Mouse (Mus musculus) neural tube, embryonic 12.5 days (tissue): ENCODE measurements around the gene Psmd12. TPM values are rescaled to one million over a fixed set of nuclear protein-coding genes. Genes with fewer than 3 reads are reported as not detected.
A peak's percentile ranks its signal among the peaks of the same experiment; 100 is the strongest.

ENCODE experiments used
- ATAC-seq: fragments of 200-750 bp; cut with Nextera tagmentation; 2 replicates; pipeline ENCODE4 v1.8.0; 2017; ENCODE audit warnings: low read depth, mild to moderate bottlenecking, moderate TSS enrichment, moderate library complexity; ENCODE audit not compliant: low FRiP score
- H3K27ac ChIP-seq: fragments of 300-500 bp; sonication (generic); 2 replicates; pipeline ENCODE4 v1.5.1; 2016
- H3K27me3 ChIP-seq: fragments of 300-500 bp; sonication (generic); replicated peaks from 2 replicates; pipeline ENCODE4 v1.6.1; 2016; ENCODE audit warnings: mild to moderate bottlenecking
- H3K36me3 ChIP-seq: fragments of 300-500 bp; sonication (generic); 2 replicates; pipeline ENCODE4 v1.6.1; 2016; ENCODE audit warnings: mild to moderate bottlenecking
- H3K4me1 ChIP-seq: fragments of 300-500 bp; sonication (generic); 2 replicates; pipeline ENCODE4 v1.6.1; 2016
- H3K4me2 ChIP-seq: fragments of 300-500 bp; sonication (generic); replicated peaks from 2 replicates; pipeline ENCODE4 v1.6.1; 2016; ENCODE audit warnings: mild to moderate bottlenecking
- H3K4me3 ChIP-seq: fragments of 300-500 bp; sonication (generic); 2 replicates; pipeline ENCODE4 v1.5.1; 2016
- H3K9ac ChIP-seq: fragments of 300-500 bp; sonication (generic); 2 replicates; pipeline ENCODE4 v1.6.1; 2016; ENCODE audit warnings: mild to moderate bottlenecking
- H3K9me3 ChIP-seq: fragments of 300-500 bp; sonication (generic); 2 replicates; pipeline ENCODE4 v1.6.1; 2016; ENCODE audit warnings: mild to moderate bottlenecking
- WGBS: fragments of 180-500 bp; shearing (Covaris S2); methylation state at CpG from one replicate; pipeline ENCODE4 v1.1.7; 2016; 5-methylcytosine and 5-hydroxymethylcytosine counted together
- polyA plus RNA-seq: library from polyadenylated mRNA; unstranded; fragments of >200 nt; fragmentation: Nextera tagmentation; extraction: Ambion mirVana; gene quantifications from 2 replicates; pipeline ENCODE4 v1.2.1, GENCODE M21; 2016

The Psmd12 gene
- polyA plus RNA-seq, 1 experiment from 2014 or later, result 186 TPM

GRCm38 (mm10) chr11:107527632-107528031 lies 48.3 kb downstream of the Psmd12 start:
- Histone ChIP-seq H3K4me3 (no peak overlapping the region), H3K9ac (no peak overlapping the region), H3K4me1 (no peaks in the 10 kb centered on the region), H3K27me3 (no peaks in the 10 kb centered on the region), H3K27ac (no peak overlapping the region), H3K36me3 (no peaks in the 10 kb centered on the region), H3K9me3 (no peaks in the 10 kb centered on the region), H3K4me2 (no peak overlapping the region)
- WGBS, result 15% methylated on average over 3 of the region's 3 CpGs
- ATAC-seq, result no peak

- Histone ChIP-seq H3K27me3 (no peaks in the 10 kb centered on the region), H3K9ac (no peak overlapping the region), H3K36me3 (no peaks in the 10 kb centered on the region), H3K27ac (no peak overlapping the region), H3K4me1 (no peaks in the 10 kb centered on the region), H3K4me3 (no peak overlapping the region), H3K4me2 (no peak overlapping the region), H3K9me3 (no peaks in the 10 kb centered on the region)
- 44% methylated on average over 8 of the region's 8 CpGs for WGBS
- ATAC-seq, result no peak
Measured at GRCm38 (mm10) chr11:107529320-107529719, 50.0 kb downstream of the Psmd12 start.

DNA sequence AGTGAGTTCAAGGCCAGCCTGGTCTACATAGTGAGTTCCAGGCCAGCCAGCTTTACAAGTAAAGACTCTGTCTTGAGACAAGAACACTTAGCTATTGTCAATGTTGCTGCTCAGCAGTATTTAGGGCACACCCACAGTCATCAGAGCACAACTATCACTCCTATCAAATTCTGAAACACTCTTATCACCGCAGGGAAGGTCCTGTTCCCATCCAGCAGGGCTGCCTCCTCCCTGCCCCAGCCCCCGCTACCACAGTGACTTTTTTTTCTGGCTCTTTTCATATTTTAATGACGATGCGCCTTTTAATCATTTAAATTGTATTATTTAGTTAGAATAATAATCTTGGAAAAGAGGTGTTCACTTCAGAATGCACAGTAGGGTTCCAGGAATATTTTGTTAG lies 52.2 kb downstream of the Psmd12 start:
- ATAC-seq, result no peak
- 78% methylated on average over 4 of the region's 4 CpGs for WGBS
- no peak overlapping the region for H3K4me2 ChIP-seq

GRCm38 (mm10) chr11:107532271-107532670 lies 53.0 kb downstream of the Psmd12 start:
- no peaks in the 10 kb centered on the region for H3K36me3 ChIP-seq
- H3K9ac ChIP-seq, result no peak overlapping the region
- no peak overlapping the region for H3K27ac ChIP-seq
- no peak for ATAC-seq
- no peaks in the 10 kb centered on the region for H3K9me3 ChIP-seq
- H3K4me3 ChIP-seq, result no peak overlapping the region
- 38% methylated on average over 5 of the region's 5 CpGs for WGBS
- H3K27me3 ChIP-seq, result no peaks in the 10 kb centered on the region
- H3K4me2 ChIP-seq, result no peak overlapping the region
- no peaks in the 10 kb centered on the region for H3K4me1 ChIP-seq

More for the DNA sequence above, 52.2 kb downstream of the Psmd12 start:
- Histone ChIP-seq H3K27me3 (no peaks in the 10 kb centered on the region), H3K27ac (no peak overlapping the region), H3K9ac (no peak overlapping the region), H3K4me1 (no peaks in the 10 kb centered on the region), H3K9me3 (no peaks in the 10 kb centered on the region), H3K4me3 (no peak overlapping the region), H3K36me3 (no peaks in the 10 kb centered on the region)

- no peaks in the 10 kb centered on the region for H3K36me3 ChIP-seq
- no peak overlapping the region for H3K9ac ChIP-seq
- ATAC-seq, result no peak
- WGBS, result 94% methylated on average over 4 of the region's 4 CpGs
- no peaks in the 10 kb centered on the region for H3K27me3 ChIP-seq
- H3K4me2 ChIP-seq, result no peak overlapping the region
- H3K4me1 ChIP-seq, result no peaks in the 10 kb centered on the region
- no peaks in the 10 kb centered on the region for H3K9me3 ChIP-seq
- H3K4me3 ChIP-seq, result no peak overlapping the region
- H3K27ac ChIP-seq, result no peak overlapping the region
Measured at GRCm38 (mm10) chr11:107538994-107539393, 59.7 kb downstream of the Psmd12 start.

DNA sequence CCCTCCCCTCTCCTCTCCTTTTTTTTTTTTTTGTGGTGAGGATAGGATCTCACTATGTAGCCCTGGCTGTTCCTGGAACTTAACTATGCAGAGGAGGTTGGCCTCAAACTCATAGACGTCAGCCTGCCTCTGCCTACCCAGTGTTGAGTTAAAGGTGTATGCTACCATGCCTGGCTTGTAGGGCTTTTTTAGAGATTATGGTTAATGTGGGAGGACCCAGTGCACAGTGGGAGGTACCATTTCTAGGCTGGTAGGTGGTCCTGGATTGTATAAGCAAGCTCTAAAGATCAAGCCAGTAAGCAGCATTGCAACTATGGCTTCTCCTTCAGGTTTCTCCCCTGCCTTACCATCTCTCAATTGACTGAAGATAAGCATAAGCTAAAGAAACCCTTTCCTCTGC lies 61.1 kb downstream of the Psmd12 start:
- Histone ChIP-seq H3K9me3 (no peaks in the 10 kb centered on the region), H3K36me3 (no peaks in the 10 kb centered on the region), H3K4me1 (no peaks in the 10 kb centered on the region), H3K27ac (no peak overlapping the region), H3K9ac (no peak overlapping the region), H3K4me3 (no peak overlapping the region), H3K27me3 (no peaks in the 10 kb centered on the region), H3K4me2 (no peak overlapping the region)
- ATAC-seq, result no peak
- 81% methylated on average over 1 of the region's 1 CpGs for WGBS

GRCm38 (mm10) chr11:107545747-107546476 lies 66.6 kb downstream of the Psmd12 start:
- peaks cover 16% of the 10 kb centered on the region for H3K4me1 ChIP-seq
- H3K27me3 ChIP-seq, result no peaks in the 10 kb centered on the region
- no peak for ATAC-seq
- peaks cover 7% of the 10 kb centered on the region; the same call in 1 of the 2 replicates for H3K36me3 ChIP-seq
- no peaks in the 10 kb centered on the region for H3K9me3 ChIP-seq
- H3K4me3 ChIP-seq, result no peak overlapping the region
- peak overlapping the region; percentile 97 for H3K4me2 ChIP-seq
- no peak overlapping the region for H3K27ac ChIP-seq
- no peak overlapping the region for H3K9ac ChIP-seq
- WGBS, result 27% methylated on average over 13 of the region's 13 CpGs

DNA sequence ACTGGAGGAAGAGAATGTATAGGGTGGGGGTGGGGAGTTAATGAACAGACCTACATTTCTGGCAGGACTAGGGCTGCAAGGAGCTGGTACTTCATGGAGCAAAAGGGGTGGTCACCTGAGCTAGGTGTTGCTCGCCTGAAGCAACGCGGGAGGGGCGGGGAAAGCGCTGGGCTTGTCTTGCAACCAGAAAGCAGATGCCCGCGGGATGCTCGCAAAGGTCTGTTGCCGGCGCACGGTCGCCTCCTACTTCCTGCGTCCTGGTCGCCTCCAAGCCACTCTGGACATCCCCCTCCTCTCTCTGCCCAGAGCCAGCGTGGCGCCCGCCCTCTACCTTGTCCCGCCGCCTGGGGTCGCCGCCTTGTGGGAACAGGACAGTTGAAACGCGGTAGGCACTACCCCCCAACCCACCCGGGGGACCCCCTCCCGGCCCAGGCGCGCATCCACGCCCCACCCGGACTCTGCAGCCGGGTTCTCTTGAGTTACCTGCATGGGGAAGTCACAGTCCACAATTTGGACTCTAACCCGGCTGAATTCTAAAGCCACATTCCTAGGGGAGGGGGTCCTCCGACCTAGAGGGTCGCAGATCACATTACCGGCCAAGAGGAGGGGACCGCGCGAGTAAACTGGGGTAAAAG lies 67.5 kb downstream of the Psmd12 start:
- 1% methylated on average over 37 of the region's 37 CpGs for WGBS
- H3K4me2 ChIP-seq, result peak overlapping the region; percentile 97
- peak overlapping the region; percentile 96 for H3K4me3 ChIP-seq
- H3K4me1 ChIP-seq, result peaks cover 16% of the 10 kb centered on the region
- no peaks in the 10 kb centered on the region for H3K27me3 ChIP-seq
- peak; percentile 60 for ATAC-seq
- H3K36me3 ChIP-seq, result peaks cover 12% of the 10 kb centered on the region; the same call in 1 of the 2 replicates
- H3K9me3 ChIP-seq, result no peaks in the 10 kb centered on the region
- H3K27ac ChIP-seq, result no peak overlapping the region
- H3K9ac ChIP-seq, result peak overlapping the region; percentile 90

GRCm38 (mm10) chr11:107547351-107548203 lies 68.3 kb downstream of the Psmd12 start, which contains the start of gene Helz:
TSS of gene Helz (plus strand) at chr11:107547930.
- peak; percentile 84 for ATAC-seq
- H3K36me3 ChIP-seq, result peaks cover 16% of the 10 kb centered on the region
- H3K4me2 ChIP-seq, result peak within 1 kb of the TSS; percentile 97
- peaks cover 16% of the 10 kb centered on the region for H3K4me1 ChIP-seq
- WGBS, result 1% methylated on average over 64 of the region's 70 CpGs
- peak within 1 kb of the TSS; percentile 53; the same call in 1 of the 2 replicates for H3K27ac ChIP-seq
- no peaks in the 10 kb centered on the region for H3K27me3 ChIP-seq
- no peaks in the 10 kb centered on the region for H3K9me3 ChIP-seq
- peak within 1 kb of the TSS; percentile 90 for H3K9ac ChIP-seq
- peak within 1 kb of the TSS; percentile 96 for H3K4me3 ChIP-seq

DNA sequence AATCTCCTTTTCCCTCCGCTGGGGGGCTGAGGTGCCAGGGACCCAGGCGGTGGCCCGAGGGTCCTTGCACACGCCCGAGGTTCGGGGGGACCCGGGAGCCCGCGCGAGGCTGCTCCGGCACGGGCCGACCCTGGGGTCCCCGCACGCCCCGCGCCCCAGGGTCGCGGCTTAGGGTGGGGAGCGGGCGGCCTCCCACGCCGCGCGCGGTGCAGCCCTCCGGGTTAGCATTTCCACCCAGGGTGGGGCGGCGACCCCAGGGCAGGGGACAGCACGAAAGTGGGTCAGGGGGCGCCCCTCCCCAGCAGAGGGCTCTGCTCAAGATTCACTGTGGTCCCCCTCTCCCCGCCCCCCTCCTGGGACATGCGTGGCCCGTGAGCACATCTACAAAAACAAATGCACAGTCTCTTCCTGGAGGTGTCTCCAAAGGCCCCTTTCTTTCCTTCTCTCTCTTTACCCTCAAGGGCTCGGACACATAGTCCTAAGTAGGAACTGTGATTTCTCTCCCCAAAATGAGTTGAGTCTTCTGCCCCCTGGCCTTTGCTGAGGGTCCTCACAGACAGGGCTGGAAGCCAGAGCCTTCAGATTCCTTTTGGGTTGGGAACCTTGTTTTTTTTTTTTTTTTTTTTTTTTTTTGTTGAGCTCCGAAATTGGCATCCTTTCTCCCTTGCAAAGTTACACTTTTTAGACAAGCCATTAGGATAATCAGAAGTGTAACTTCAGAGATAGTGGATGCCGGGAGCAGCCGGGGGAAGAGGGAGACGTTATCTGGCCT lies 69.1 kb downstream of the Psmd12 start:
- 9% methylated on average over 38 of the region's 39 CpGs for WGBS
- Histone ChIP-seq H3K27ac (peak overlapping the region; percentile 53; the same call in 1 of the 2 replicates), H3K4me2 (peak overlapping the region; percentile 97), H3K9me3 (no peaks in the 10 kb centered on the region), H3K27me3 (no peaks in the 10 kb centered on the region), H3K9ac (peak overlapping the region; percentile 90), H3K4me1 (peaks cover 16% of the 10 kb centered on the region), H3K36me3 (peaks cover 21% of the 10 kb centered on the region), H3K4me3 (peak overlapping the region; percentile 96)
- peak; percentile 37 for ATAC-seq
